Mouse (Mus musculus) CD8-positive naive resting alpha-beta T cell, adult 2 months (primary cell): ENCODE results near the gene Secisbp2.
"Not testable (repeated sequence)": the region's sequence is repeated elsewhere in the genome, so short reads cannot be mapped to it uniquely, and the experiment has no call there.

Experiments used
- DNase-seq, 2 experiments: peaks; one replicate each; pipeline ENCODE4 v3.0.0; 2022; ENCODE audit warnings: low read depth in 2 of 2, low spot score in 2 of 2

Gene Secisbp2

DNA sequence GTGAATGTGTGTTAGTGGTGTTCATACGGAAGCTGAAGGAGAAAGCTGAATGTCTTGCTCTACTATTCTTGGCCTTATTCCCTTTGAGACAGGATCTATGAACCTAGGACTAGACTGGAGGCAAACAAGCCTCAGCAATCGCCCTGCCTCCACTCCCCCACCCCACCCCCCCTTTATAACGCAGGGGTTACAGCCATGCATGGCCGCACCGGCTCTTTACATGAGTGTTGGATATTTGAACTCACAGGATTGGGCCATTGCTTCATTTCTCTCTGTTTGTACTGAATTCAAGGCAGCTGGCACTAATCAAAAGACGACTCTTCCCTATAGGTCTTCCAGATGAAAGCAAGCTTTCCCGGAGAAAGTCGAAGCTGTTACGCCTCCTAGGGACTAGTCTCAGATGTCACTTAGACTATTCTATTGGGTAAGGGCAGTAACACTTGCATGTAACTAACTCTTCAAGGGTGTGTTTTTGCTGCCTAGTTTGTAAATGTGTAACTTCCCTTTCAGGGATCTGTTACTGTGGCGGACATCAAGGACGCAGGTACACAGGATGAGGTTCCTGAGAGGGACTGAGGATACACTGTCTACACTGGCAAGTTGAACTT lies 9.2 kb upstream of the Secisbp2 start:
- no peak for DNase-seq

GRCm38 (mm10) chr13:51643924-51644828 lies 7.3 kb upstream of the Secisbp2 start:
- no peak for DNase-seq

GRCm38 (mm10) chr13:51644829-51645789 lies 6.4 kb upstream of the Secisbp2 start, which contains the start of gene Cks2:
Gene Cks2, plus strand, starts transcription at chr13:51645232.
- DNase-seq: peak; percentile 94

- no peak for DNase-seq
Observed at GRCm38 (mm10) chr13:51645872-51646271, 5.6 kb upstream of the Secisbp2 start.

DNA sequence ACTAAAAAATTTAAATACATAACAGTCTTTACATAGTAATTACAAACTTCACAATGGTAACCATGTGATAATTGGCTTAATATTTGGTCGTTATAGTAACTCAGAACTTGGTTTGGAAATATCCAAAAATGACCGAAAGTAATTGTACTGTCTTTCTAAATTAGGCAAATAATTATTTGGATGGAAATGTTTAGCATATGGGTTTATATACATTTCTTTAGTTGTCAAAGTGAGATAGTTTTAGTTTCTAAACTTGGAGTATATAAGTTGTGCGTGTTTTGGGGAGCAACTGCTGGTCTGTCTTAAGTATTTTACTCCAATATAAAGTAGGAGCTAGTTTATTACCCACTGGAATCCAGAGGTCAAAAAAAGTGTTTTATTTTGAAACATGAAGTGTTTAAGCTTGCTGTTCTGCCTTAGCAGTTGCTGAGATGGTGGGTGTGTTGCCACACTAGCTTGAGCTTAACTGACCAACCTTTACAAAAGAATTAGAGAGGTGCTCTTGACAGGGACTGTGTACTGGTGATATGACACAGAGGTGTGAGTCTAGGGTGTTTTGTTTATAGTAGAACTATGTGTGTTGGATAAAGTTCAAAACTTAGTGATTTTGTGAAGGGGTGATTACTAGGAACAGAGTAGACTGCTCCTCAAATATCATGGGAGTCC lies 5.0 kb upstream of the Secisbp2 start:
- no peak for DNase-seq

- no peak for DNase-seq
Observed at GRCm38 (mm10) chr13:51647770-51648169, 3.7 kb upstream of the Secisbp2 start.

DNA sequence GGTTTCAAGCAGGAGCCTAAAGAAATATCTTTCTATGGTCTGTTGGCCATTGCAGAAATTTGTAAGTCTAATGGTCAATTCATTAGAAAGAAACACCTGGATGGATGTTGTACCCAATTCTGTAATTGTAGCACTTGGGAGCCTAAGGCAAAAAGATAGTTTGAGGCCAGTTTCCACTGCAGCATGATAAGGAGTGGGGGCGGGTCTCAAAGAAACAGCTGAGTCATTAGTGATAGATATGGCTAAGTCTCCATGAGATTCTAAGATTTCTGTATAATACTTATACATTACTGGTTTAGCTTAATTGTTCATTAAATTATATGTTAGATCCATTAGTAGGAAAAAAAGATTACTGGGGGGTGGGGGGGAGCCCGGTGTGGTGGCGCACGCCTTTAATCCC lies 3.3 kb upstream of the Secisbp2 start:
- no peak for DNase-seq

DNA sequence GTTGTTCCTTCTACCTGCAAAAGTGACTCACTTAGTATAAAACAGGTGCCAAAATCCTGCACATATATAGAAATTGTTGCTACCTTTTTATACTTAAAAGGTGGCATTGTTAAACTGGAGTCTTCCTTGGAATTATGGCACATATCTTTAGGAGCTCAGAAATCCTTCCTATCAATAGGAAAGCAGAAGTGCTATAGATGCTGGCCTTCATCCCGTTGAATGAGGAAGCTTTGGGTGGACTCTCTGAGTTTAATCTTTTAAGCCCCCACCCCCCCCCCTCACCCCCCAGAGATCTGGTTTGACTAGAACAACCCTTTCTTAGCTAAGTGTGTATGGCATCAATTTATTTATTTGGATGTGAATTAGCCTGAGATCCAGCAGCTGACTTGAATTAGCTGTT lies 1.8 kb upstream of the Secisbp2 start:
- no peak for DNase-seq

DNA sequence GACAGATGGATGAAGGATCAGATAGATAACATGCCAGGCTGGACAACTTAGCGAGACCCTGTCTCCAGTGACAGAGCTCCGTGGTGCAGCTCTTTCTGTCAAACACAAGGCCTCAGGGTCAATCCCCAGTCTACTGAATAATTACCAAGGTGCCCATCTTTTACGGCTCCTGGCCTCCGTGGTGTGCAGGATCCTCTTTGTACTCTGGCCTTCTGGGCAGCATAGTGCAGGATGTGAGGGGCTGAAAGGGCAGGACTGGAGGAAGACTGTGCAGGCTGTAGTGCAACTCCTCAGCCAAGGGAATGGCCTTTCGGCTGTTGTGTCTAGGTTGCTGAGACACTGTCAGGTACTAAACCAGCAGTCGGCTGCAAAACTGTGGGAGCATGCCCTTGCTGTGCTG lies 1.7 kb downstream of the Secisbp2 start:
- no peak for DNase-seq

DNA sequence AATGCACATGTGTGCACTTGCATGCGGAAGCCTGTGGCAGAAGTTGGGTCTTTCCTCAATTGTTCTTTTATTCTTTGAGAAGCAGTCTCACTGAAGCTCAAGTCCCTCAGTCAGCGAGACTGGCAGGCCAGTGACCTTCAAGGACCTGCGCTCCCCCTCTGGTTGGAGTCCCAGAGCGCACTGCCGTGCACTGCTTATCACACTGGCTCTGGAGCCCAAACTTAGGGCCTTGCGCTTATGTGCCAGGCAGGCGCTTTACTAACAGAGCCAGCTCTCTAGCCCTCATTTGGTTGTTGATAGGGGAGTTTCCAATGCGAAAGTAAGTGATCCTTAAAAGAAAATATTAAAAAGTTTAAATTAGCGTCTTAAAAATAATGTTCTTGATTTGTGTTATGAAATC lies 2.5 kb downstream of the Secisbp2 start:
- no peak for DNase-seq

DNA sequence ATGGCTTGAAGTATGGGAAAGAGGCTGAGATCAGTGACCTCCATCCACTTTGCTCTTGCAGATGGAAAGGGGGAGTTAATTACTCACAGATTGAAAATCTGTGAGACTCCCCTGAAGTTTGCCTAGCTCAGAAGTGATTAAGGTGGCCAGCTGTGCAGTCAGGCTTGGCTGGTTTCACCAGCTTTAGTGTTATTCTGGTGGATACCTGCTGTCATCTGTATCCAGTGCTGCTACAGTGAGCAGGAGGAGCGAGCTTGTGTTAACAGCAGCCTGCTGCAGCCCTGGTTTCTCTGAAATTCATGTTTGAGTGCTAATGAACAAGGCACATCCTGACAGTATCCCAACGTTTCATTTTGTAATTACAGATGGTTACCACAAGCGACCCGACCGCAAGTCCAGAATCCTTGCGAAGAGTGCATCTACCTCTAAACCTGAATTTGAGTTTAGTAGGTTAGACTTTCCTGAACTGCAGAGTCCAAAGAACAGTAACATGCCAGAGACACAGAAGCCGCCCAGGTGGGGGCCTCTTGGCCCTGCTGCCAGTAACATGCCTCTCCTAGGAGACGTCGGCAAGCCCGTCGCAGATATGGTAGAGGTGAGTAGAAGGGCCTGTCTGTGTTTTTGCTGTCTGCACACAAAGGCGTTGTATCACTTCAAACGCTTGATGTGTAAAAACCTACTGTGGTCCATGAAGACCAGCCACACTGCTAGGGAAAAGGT lies 5.2 kb downstream of the Secisbp2 start:
- no peak for DNase-seq

DNA sequence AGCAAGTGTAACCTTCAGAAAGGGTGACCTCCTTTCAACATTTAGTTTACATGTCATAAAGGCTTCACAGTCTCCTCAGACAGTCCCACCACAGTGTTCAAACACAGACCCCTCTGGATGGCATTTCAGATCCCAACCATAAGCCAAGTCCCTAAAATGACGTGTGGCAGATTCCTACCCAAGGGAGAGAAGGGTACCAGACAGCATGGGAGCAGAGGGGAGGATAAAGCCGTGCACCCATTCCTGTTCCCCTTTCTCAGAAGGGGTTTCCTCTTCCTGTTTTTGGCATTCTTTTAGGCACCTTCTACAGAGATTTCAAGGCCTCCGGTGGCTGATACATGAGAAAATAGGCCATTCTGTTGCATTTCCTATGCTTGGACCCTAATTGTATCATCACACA lies 6.6 kb downstream of the Secisbp2 start:
- DNase-seq: no peak

GRCm38 (mm10) chr13:51659573-51659972 lies 8.1 kb downstream of the Secisbp2 start:
- DNase-seq: no peak

DNA sequence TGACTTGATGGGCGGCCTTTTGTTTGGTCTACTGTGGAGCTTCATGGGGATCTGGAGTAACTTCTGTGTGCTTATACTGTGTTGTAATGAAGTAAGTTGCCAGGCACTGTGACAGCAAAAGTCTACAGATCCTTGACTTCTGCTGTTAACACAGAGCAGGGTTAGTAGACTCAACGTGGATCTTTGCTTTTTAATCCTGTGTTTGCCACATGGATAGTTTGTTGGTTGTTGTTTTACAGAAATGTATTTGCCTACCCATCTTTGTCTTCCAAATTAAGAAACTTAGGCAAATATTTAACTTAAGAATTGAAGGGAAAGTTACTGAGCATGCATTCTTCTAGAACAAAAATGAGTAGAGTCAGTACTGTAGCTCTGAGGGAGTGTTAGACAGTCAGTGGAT lies 12.1 kb downstream of the Secisbp2 start:
- DNase-seq: no peak

- not testable (repeated sequence) for DNase-seq
Observed at GRCm38 (mm10) chr13:51668195-51668594, 16.7 kb downstream of the Secisbp2 start.

- no peak for DNase-seq
Observed at GRCm38 (mm10) chr13:51676641-51677040, 25.1 kb downstream of the Secisbp2 start.

- DNase-seq: no peak
Observed at GRCm38 (mm10) chr13:51677041-51677440, 25.5 kb downstream of the Secisbp2 start.

- no peak for DNase-seq
Observed at GRCm38 (mm10) chr13:51677630-51678185, 26.2 kb downstream of the Secisbp2 start.

DNA sequence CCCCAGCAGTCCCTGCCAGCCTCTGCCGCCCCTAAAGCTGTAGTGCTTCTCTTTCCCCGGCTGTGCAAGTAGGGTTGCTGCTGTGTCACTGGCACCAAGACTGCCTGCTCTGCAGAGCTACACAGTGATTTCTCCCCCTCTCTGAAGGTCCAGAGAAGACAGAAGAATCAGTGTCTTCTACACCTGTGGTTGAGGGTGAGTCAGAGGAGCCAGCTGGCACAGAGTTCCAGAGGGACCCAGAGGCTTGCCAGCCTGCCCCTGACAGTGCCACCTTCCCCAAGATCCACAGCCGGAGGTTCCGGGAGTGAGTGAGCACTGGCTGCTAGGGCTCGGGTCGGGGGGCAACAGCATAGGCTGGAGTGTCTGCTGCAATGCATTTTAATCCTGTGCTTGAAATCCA lies 27.2 kb downstream of the Secisbp2 start:
- no peak for DNase-seq

GRCm38 (mm10) chr13:51679332-51679731 lies 27.8 kb downstream of the Secisbp2 start:
- no peak for DNase-seq
